Mouse (Mus musculus): ENCODE results near the gene Dclk3. TPM values are rescaled to one million over a fixed set of nuclear protein-coding genes. Genes with fewer than 3 reads are reported as not detected.

Dclk3 gene
- polyA plus RNA-seq (2015; fragmentation: Nextera tagmentation; extraction: Ambion mirVana) = 0.10 TPM in 2 replicates

DNA sequence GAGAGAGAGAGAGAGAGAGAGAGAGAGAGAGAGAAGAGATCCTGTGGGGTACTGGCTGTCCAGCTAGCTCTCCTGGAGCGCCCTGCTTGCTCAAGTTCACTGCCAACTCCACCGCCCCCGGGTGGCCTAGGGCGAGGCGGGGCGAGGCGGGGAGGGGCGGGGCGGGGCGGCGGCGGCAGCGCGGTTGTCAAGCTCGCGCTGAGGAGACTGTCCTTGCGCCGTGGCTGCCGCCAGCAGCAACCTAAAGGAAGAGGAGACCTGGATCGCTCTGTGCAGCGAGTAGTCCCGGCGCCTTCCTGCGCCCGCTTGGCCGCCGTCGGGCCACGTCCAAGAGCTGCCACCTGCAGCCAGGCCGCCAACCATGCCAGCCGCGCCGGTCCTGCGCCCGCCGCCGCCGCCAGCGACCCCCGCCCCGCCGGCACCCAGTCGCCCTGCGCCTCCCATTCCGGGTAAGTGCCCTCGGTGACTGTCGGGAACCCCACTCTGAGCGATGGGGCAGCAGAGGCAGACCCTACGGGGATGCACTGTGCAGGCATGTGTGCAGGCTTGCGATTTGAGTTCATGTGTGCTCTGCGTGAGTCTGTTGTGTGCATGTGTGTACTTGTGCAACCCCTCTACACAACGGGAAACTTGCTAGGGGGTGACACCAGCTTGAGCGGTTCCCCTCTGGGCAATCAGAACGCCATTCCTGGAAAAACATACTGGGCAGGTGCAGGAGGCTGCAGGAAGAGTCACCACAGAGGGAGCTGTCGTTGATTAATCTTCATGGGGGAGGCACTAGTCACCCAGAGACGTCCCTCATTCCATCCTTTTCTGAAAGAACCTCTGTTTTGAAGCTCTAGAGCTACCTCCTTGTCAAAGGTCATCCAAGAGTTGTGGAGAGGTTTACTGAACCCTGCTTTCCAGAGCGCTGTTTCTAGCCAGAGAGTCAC lies at the start of gene Dclk3:
Dclk3 (plus strand) TSS at position 178 of the 932 bp plus-strand sequence.

Other genes with a start within 250 kb of the Dclk3 start
- gene Mlh1, start 167.3 kb upstream of the Dclk3 start, polyA plus RNA-seq (2015; fragmentation: Nextera tagmentation; extraction: Ambion mirVana) = 17.1 and 18.0 TPM in 2 replicates
- 10.1 and 13.3 TPM in 2 replicates for gene Epm2aip1, start 167.2 kb upstream of the Dclk3 start, polyA plus RNA-seq (2015; fragmentation: Nextera tagmentation; extraction: Ambion mirVana)
- 0.04 and 0.08 TPM in 2 replicates for gene Trank1, start 127.3 kb upstream of the Dclk3 start, polyA plus RNA-seq (2015; fragmentation: Nextera tagmentation; extraction: Ambion mirVana)

Data from urinary bladder, postnatal 0 days (tissue).